Mouse (Mus musculus) monocyte, adult 5-6 weeks (primary cell): ENCODE results near the gene 1700016H13Rik. TPM values are rescaled to one million over a fixed set of nuclear protein-coding genes. Genes with fewer than 3 reads are reported as not detected.

ENCODE experiments used
- ATAC-seq: fragments of 153-309, 156-312 bp; replicated peaks from 2 replicates; pipeline ENCODE4 v1.8.0; 2017; ENCODE audit warnings: mild to moderate bottlenecking; ENCODE audit not compliant: low TSS enrichment, insufficient number of reproducible peaks, severe bottlenecking, poor library complexity, low FRiP score
- total RNA-seq: library from RNA; stranded (forward); fragments of 200-1000, 200-491, 200-594 nt; gene quantifications from 3 replicates; pipeline ENCODE4 v1.2.3, GENCODE M21; 2017

The 1700016H13Rik gene
- not detected in 3 replicates for total RNA-seq

DNA sequence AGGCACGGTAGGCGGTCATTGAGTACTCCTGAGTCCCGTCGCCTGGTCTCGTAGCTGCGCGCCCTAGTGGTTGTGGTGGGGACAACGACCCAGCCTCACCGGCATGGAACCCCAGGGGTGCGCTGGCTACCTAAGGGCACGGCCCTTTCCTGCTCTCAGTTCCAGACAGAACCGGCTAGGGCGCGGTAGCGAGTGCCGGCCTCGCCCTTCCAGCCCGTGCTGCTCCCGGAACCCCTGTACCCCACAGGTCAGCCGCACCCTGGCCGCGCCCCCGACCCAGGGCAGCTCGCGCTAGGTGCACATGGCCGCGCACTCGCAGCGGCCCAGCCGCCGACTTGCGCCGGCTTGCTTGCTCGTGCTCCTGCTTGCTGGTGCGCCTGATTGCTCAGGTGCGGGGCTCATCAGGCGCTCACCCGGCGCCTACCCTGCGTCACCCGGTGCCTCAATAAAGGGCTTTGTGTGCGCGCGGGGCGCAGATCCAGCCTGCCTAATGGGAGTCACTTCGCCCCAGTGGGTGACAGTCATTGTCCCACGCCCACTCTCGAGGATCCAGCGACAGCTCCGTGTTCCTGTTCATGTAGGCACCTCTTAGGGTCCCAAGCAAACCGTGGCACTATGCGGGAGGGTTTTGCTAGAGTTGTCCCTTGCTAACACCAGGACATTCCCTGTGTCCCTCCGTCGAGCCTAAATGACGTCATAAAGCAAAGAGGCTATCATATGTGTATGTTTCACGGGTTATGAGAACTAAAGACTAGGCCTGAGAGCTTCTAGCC, at the start of gene 1700016H13Rik:
Gene 1700016H13Rik (minus strand): TSS at position 665 of the 773 bp plus-strand sequence.
- ATAC-seq: peak; percentile 72

DNA sequence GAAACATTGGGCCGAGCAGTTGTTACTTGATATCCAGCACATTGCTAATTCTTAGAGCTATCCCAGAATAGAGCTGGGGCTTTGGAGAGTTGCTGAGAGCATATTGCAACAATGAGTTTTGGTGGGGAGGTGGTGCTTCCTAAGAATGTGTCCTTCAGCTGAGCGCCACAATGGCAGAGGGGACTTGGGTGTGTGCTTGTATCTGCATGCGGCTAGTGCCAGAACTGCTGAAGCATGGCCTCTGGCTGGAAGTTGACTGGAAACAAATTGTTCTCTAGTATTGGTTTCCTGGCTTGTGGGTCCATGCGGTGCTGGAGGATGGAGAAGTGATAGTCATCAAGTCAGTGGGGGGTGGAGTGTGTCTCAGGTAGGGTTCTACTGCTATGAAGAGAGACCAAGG, 49.5 kb upstream of the 1700016H13Rik start:
- no peak for ATAC-seq

DNA sequence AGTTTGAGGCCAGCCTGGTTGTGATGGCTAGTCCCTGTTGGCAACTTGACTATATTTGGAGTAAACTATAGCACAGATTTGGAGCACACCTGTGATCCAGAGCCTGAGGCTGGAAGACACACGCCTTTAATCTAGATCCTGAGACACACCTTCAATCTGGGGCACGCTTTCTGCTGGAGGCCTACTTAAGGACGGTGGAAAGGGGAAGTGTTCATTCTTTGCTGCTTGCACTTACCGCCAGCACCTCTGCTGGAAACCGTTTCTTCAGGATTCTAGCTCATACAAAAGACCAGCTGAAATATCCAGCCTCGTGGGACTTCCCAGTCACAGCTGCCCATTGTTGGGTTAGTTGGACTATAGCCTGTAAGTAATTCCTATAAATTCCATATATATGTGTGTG, 46.7 kb upstream of the 1700016H13Rik start:
- no peak for ATAC-seq

DNA sequence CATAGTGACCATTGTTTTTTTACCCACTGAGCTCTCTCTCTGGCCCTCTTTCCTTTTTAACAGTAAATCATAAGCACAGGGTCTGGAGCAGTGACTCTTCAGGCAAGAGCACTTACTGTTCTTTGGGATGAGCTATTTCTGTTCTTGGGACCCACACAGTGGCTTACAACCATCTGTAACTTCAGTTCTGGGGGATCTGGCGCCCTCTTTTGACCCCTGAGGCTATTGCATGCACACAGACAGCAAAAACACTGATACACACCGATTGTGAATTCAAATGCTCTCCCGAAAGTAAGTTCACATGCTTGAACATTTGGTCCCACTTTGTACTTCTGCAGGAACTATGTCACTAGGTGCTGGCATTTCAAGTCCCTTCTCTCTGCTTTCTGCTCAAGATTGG, 45.7 kb upstream of the 1700016H13Rik start:
- ATAC-seq: no peak

DNA sequence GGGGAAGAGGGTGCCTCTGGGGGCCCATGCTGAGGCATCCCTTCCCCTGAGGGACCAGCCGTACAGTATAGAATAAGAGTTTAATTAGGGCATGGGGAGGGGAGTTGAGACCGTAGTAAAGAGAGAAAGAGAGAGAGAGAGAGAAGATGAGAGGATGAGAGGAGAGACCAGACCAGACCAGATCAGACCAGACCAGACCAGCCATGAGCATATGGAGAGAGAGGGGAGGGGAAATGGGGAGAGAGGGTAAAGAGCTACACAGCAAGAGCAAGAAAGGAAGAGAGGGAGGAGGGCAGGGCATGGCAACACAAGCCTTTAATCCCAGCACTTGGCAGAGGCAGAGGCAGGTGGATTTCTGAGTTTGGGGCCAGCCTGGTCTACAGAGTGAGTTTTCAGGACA, 44.9 kb upstream of the 1700016H13Rik start:
- no peak for ATAC-seq

DNA sequence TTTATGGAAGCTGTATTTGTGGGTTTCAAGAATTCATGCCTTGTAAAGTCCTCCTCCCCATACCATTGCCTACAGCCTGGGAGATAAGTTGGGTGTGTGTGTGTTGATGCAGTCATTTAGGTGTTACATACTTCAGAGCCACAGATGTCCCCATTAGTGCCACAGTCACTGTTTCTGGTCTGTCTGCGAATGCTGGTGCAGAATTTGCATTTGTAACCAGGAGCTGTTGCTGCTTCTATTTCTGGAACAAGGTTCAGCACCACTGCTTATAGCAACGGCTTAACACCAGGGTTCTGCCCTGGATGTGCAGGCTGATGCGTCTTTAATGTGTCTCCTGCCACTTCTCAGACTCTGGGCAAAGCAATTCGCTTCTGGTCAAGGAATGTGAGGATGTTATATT, 43.7 kb upstream of the 1700016H13Rik start:
- no peak for ATAC-seq

DNA sequence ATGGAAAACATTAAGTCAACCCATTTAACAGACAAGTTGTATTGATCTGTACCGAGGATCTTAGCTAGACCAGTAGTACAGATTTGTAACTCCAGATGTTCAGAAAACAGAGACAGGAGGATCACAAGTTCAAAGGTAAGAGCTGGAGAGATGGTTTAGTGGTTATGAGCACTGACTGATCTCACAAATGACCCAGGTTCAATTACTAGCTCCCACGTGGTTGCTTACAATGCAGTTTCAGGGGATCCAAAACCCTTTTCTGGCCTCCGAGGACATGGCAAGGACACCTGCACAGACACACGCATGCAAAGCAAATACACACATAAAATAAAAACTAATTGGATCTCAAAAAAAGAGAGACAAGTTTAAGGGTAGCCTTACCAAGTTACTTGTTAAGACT, 42.8 kb upstream of the 1700016H13Rik start:
- no peak for ATAC-seq

DNA sequence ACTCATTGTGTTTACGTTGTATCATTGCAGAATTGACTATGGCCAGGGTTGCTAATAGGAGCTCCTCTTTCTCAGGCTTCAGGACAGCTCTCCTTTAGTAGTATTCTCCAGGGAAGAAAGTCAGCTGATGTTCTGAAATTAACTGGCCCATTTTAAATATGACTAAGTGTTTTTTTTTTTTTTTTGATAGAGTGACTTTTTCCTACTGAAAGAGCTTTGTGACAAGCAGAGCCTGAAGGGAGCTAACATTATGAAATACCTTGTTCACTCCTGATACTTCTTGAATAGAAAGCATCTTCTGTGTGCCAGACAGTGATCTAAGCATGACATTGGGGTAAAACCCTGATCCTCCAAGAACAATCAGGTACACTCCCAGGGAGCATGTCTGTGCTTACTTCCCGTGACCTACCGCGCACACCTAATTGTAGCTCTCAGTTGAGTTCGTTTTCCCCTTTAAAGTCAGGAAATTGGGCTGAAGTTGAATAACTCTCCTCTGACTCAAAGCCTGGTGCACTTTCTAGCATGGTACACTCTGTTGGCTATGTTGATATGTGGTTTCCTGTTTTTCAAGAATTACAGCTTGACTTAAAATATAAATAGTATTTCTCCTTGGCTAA, 42.2 kb upstream of the 1700016H13Rik start:
- no peak for ATAC-seq

DNA sequence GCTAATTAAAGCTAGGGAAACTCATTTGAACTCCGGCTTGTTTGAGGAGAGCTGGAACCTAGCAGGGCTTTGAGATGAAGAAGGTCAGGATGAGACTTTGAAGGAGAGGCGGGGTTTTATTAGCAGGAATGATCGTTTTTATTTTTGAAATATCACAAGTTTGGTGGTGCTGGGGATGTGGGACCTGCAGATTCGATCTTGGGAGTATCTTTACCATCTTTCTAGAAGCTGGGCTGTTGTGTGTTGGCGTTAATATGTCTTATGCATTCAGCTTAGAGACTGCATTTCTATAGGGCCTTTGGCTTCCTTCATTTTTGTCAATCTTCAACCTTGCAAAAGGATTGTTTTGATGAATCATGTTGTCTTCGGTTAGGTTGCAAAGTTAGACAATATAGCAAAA, 38.3 kb upstream of the 1700016H13Rik start:
- ATAC-seq: no peak

DNA sequence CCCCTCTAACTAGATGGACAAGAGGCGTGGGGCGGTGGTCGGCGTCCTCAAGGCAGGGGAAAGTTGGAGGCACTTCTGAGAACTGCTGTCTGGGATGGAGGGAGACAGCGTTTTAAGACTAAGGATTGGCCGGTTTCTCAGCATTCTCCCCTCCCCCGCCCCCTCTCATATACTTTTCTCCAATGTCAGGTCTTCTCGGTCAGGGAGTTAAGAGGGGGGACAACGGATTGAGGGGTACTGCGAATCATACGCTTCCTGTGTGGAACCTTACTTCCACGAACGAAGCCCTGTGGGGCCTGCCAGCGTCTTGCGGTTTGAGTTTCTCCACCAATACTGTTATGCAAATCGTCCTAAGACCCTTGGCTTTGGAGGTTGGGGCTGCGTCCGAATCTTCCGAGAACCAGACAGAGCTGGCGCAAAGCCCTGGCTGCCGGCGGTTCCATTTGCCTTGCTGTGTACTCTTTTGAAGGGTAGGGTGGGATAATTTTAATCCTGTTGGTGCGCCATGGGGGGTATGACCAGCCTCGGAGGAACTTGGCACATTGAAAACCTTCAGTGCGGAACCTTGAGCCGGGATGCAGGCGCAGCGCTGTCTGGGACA, 37.3 kb upstream of the 1700016H13Rik start:
- ATAC-seq: no peak

DNA sequence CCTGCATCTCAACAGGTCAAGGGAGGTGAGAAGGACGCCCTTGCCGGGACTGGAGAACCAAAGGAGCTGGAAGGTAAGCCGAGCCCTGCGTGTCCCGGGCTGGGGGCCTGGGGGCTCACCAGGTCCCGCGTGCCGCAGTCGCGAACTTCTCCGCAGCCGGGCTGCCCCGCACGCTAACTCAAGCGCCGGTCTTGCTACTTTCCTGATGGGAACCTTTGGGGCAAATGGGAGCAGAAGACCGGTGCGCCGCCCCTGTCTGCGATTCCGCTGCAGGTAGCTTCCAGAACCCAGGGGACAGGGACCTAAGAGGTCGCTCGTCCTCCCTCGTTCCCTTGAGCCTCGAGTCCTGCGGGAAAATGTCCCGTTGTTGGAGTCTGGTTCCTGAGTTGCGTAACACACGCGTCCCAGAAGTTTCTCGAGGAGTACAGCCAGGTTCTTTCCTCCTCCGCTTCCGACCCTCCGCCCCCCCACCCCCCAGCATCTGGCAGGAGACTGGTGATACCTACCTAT, 36.8 kb upstream of the 1700016H13Rik start:
- 0 out of 2 replicates have a peak, but pooled peaks have one; percentile 3 for ATAC-seq

DNA sequence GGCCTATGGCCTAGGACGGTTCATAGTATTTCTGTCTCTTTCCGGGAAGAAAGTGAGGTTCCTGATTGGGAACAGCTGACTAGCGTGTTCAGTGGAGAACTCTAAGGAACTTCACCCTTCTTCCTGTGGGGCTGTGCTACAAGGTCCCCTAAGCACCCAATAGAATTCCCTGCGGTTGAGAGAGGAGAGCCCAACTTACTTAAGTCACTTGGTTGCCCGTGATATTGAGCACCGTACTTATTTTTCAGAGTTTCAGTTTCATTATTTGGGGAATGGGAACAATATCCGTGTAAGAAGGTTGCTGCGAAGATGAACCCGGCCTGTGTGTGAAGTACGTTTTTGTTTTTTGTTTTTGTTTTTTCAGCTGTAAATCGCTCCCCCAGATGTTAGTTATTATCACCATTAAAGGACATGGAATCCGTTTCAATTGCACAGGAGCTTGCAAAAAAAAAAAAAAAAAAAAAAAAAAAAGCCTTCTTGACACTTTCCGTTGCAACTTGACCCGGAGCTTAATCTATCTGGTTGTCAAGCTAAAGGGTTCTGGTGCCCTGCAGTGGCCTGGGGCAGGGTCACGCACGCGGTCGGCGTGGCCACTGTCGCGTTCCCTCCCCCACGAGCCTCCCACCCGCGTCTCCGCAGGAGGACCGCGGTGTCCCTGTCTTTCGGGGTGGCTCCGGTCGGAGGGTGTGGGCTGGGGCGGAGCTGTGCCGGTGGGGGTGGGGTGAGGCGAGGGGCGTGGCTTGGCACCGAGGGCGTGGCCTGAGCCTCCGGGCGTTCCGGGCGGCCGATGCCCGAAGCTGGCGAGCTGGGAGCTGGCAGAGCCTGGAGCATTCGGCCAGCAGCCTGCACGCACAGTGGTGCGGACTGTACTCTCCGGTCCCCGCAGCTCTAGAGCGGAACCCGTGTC, 36.1 kb upstream of the 1700016H13Rik start, which contains the start of gene Aff1:
Gene Aff1 (plus strand): TSS at position 751 of the 907 bp plus-strand sequence.
- ATAC-seq: peak; percentile 82

DNA sequence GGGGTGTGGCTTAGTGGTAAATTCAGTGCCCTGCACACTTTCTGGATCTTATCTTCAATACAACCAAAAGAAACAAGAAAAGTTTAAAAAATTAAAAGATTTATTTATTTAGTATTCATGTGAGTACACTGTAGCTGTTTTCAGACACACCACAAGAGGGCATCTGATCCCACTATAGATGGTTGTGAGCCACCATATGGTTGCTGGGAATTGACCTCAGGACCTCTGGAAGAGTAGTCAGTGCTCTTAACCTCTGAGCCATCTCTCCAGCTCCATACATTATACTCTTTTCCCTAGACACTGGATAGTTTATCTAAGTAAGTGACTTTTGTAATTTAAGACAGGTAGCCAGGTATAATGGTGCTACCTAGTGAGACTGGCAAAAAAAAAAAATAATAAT, 35.4 kb upstream of the 1700016H13Rik start:
- ATAC-seq: no peak

DNA sequence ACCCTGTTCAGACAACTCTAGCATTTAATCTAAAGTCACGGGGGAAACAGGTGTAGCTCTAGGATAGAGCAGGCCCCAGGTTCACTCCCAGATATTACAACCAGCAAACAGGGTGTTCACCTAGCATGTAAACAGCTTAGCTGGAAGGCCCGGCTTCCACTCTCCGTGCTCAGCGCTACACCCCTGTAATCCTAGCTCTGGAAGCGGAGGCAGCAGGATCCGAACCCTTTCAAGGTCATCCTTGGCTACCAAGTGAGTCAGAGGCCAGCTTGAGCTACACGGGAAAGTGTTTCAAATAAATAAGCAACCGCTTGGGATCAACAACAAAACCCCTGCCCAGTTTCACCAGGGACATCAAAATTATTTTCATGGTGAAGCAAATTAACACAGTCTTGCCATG, 34.4 kb upstream of the 1700016H13Rik start:
- ATAC-seq: no peak

DNA sequence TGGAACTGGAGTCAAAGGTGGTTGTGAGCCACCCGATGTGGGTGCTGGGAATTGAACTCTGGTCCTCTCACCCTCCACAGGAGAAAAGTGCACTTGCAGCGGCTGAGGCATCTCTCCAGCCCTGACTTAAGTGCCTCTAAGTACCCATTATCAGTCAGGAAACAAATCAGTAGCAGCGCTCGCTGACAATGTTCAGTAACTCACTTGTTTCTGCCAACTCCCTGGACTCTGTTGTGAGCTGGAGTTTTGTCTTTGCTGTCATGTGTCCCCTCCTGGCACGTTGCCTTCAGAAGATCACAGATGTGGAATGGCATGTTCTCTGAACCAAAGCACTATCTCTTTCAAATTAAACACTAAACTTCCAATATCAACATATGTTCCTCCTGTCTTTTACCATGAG, 33.8 kb upstream of the 1700016H13Rik start:
- no peak for ATAC-seq

DNA sequence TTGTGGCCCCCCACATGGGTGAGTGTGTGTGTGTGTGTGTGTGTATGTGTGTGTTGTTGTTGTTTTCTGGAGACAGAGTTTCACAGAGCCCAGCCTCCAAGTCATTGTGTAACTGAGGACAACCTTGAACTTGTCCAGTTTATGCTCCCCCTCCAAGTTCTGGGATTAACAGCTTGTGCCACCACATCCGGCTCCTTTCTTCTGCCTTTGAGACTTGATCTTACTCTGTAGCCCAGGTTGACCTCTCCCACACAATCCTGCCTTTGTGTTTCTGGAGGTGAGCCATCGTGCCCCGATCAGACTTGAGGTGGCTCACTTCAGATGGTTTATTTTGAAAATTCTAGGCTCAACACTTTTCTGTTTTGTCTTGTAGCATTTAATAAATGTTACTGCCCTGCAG, 26.0 kb upstream of the 1700016H13Rik start:
- no peak for ATAC-seq

DNA sequence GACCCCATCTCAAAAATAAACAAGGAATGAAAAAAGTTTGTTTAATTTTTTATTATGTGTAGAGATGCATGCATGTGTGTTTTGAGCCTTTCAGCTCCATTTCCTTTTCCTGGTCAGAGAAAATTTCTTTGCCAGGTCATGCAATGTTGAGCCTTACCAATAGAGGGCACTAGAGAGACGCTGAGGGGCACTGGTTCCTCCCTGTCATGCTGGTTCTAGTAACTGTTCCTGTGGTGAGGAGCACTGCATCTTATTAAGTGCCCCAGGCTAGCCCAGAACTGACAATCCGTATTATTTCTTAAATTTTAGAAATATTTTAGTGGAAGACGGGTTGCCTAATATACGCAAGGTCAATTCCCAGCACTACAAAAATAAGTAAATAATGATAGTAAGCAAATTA, 24.6 kb upstream of the 1700016H13Rik start:
- ATAC-seq: peak; percentile 88

DNA sequence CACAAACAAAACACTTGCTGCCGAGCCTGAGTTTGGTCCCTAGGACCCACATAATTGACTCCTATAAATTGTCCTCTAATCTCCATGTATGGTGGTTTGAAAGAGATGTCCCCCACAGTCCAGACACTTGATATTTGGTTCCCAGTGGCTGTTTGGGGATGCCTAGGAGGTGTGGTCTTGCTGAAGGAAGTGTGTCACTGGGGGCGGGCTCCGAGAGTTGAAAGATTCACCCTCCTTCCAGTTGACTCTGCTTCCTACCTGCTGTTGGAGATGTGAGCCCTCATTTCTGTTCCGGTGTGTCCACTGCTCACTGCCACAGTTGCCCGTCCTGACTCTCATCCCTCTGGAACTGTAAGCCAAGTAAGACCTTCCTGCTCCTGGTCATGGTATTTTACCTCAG, 23.2 kb upstream of the 1700016H13Rik start:
- no peak for ATAC-seq

DNA sequence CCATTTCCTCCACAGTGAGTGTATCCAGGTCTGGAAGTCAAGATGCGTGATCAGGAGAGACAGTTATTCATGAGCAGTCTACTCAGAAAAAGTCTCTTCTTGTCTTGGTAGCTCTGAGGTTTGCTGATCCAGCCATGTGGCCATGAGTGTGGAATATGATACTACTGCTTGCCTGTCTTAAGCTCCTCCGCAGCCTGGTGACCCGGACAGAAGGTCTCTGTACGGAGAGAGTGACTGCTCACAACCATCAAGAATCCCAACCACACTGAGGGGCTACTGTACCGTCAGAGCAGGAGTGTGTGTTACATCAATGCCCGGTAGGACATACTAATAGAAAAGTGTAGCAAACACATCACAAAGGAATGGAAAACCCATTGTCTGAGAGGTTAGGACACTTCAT, 22.1 kb upstream of the 1700016H13Rik start:
- ATAC-seq: no peak
